ENCODE assay signal across 8 mouse cellular contexts in the genomic region with DNA sequence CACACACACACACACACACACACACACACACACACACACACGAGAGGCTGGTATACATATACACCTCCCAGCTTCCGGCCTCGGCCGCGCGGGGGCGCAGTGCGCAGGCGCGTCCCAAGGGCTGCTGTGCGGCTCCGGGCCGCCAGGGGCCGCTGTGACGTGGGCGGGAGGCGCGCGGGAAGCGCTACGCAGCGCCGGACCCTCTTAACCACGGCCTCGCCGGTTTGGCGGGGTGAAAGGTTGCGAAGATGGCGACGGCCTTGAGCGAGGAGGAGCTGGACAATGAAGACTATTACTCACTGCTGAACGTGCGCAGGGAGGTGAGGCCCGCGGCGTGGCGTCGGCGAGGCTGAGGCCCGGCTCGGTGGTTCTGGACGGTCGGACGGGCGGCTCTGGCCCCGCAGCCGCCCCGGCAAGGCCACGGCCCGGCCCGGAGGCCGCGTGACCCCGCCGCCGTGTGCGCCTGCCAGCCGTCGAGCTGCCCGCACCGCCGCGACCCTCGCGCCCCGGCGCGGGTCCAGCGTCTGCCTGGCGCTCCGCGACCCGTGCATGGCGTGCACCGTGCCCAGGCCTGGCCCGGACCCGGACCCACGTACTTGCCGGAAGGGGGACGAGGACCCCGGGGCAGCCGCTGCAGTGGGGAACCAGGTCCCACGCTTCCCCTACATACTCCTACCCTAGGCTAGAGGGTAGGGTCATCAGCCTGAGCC. TPM values are rescaled to one million over a fixed set of nuclear protein-coding genes. Genes with fewer than 3 reads are reported as not detected.
DNase-seq lines count a peak whose midpoint lies in the region; ATAC-seq and TF ChIP-seq lines count a peak whose summit lies in the region.

A gene (plus strand): TSS at position 187 of the 710 bp plus-strand sequence.

- H3K4me1 ChIP-seq in forebrain, embryonic 15.5 days = peaks cover 20% of the 10 kb centered on the region
- 0 out of 2 replicates have a peak, but pooled peaks cover 5% of the 10 kb centered on the region for H3K4me1 ChIP-seq in lung, adult 2 months (ENCODE audit: control insufficient read depth, insufficient read depth, low read length)

- peak within 1 kb of the TSS; percentile 36 for H3K27ac ChIP-seq in forebrain, embryonic 15.5 days (replicated peaks)

- no peaks in the 10 kb centered on the region for H3K36me3 ChIP-seq in forebrain, embryonic 15.5 days

- peak; percentile 90 for ATAC-seq in forebrain, embryonic 15.5 days (replicated peaks)
- peak; percentile 92 for ATAC-seq in neutrophil, adult 5-6 weeks (ENCODE audit: extremely low read depth, insufficient number of reproducible peaks, low FRiP score, poor library complexity, severe bottlenecking)

- H3K4me3 ChIP-seq in forebrain, embryonic 15.5 days = peak within 1 kb of the TSS; percentile 68
- peak within 1 kb of the TSS; percentile 96 for H3K4me3 ChIP-seq in lung, adult 2 months (replicated peaks; ENCODE audit: extremely low read depth, low read depth, low read length)

- TF ChIP-seq CTCF in lung, adult 2 months (IDR thresholded peaks at IDR 0.05; ENCODE audit: insufficient read depth, low read length) = peak; percentile 64

- intact Hi-C loops in heart, postnatal 25 days (cut with DNase I) = loop anchor here (5.0 kb wide), 2 partner anchors 36 to 71 kb away; a partner anchor contains a TSS

- H3K9me3 ChIP-seq in forebrain, embryonic 15.5 days = no peaks in the 10 kb centered on the region

- H3K4me2 ChIP-seq in forebrain, embryonic 15.5 days (replicated peaks) = peak within 1 kb of the TSS; percentile 99

- DNase-seq in ES-CJ7 (ENCODE audit: low read depth, low spot score) = peak; percentile 89
- DNase-seq in cerebellum, adult 11 months = peak; percentile 91
- DNase-seq in heart, postnatal 25 days (ENCODE audit: low spot score) = peak; percentile 84
- peak; percentile 92 to 94 for DNase-seq in layer of hippocampus, adult 18-20 months (ENCODE audit: low spot score in 2 of 2)
- DNase-seq in lung, adult 2 months = peak; percentile 91
- DNase-seq in thymus, adult 18-20 months = peak; percentile 81 to 82

- H3K27me3 ChIP-seq in forebrain, embryonic 15.5 days = no peaks in the 10 kb centered on the region

- under 1% methylated on average over 82 of the region's 83 CpGs for WGBS in forebrain, embryonic 15.5 days
- WGBS in lung, adult 2 months = 1% methylated on average over 83 of the region's 83 CpGs

- peak within 1 kb of the TSS; percentile 86 for H3K9ac ChIP-seq in forebrain, embryonic 15.5 days (replicated peaks)

- TF ChIP-seq POLR2A in lung, adult 2 months (IDR thresholded peaks at IDR 0.05; ENCODE audit: borderline replicate concordance, extremely low read depth, low read depth, low read length) = peak; percentile 74; the same call in 1 of the 2 replicates

RNA-seq across cellular contexts. Expression of the gene that starts here (rescaled TPM):
- polyA plus RNA-seq in forebrain, embryonic 15.5 days (2015; fragmentation: Nextera tagmentation; extraction: Ambion mirVana) = 81.1 and 82.4 TPM in 2 replicates
- total RNA-seq in heart, postnatal 25 days (2021) = 10 to 100 TPM; 82.3 to 96.4 TPM
- 10 to 100 TPM; 65.4 to 67.7 TPM for total RNA-seq in layer of hippocampus, adult 18-20 months (2021)
- 30.8 and 45.8 TPM in 2 replicates for polyA plus RNA-seq in lung, adult 2 months (2012; rRNA removed)
- total RNA-seq in neutrophil, adult 5-6 weeks (2017) = 45.3 and 55.7 TPM in 2 replicates

Comparison
In these comparisons a context has a peak if more than half of its experiments do, and no peak if none do; other contexts are left out.
1. Peak in every context shown above with its lines: DNase-seq, ATAC-seq, H3K4me3 ChIP-seq and H3K27ac ChIP-seq.